Mouse (Mus musculus) liver, postnatal 0 days (tissue): Measurements from ENCODE around the gene Mamdc4.

Experiments used
- CTCF ChIP-seq: sonication (generic); IDR thresholded peaks from 2 replicates; pipeline ENCODE4 v1.5.1; 2016; ENCODE audit warnings: antibody characterized with exemption, low read depth
- EP300 ChIP-seq: IDR thresholded peaks from 2 replicates; pipeline ENCODE4 v1.6.1; 2016; ENCODE audit warnings: antibody characterized with exemption, low read depth, mild to moderate bottlenecking

DNA sequence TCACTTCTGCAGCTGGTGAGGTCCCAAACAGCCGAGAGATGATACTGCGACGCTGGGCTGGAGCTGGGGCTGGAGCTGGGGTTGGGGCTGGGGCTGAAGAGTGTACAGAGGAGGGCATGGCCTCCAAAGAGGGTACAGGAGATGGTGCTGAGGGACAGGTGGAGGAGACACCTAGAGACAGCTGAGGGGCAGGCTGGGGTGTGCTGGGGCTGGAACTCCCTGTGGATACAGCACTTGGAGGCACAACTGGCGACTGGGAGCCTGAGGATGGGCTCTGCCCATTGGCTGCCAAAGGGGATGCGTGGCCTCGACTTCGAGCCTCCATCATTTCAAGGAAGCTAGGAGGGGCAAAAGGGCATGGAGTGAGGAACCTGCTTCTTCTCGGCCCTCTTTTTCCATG, 12.6 kb upstream of the Mamdc4 start:
- TF ChIP-seq CTCF (no peak), EP300 (no peak)
